Comparison of ENCODE assay signal across 19 mouse cellular contexts in the genomic region with DNA sequence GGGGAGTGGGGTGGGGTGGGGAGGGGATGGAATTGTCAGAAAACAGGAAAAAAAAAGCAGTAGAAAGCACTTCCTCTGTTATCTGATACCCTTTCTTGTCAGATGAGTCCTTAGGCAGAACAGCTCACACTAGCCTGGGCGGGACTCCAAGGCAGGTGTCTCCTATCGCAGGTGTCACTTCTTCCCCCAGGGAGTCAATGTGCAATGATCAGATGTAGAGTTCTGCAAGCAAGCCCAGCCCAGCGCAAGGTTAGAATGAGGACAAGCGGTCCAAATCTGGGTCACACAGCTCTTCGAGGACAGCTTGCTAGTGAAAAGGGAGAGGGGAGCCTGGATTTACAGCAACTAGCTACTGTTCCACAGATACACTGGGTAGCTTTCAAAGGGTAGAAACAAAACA. TPM values are rescaled to one million over a fixed set of nuclear protein-coding genes. Genes with fewer than 3 reads are reported as not detected.
DNase-seq lines count a peak whose midpoint lies in the region; ATAC-seq and TF ChIP-seq lines count a peak whose summit lies in the region.
"Had no signal": no experiment of that assay in that cellular context is flagged by ENCODE, and none has a peak within 500 bp of the region (broad histone marks: within the 10 kb centered on the region; RNA-seq: fewer than 3 reads in every experiment).

No protein-coding gene starts in this region.

- H3K9ac ChIP-seq in kidney, embryonic 14.5 days (ENCODE audit: low read depth, low read length), result no peak overlapping the region
- no peak overlapping the region for H3K9ac ChIP-seq in MEL (ENCODE audit: control insufficient read depth, low read depth, low read length, poor library complexity, severe bottlenecking)
- H3K9ac ChIP-seq in intestine, embryonic 15.5 days, result no peak overlapping the region
- H3K9ac ChIP-seq: heart, embryonic 13.5 days; liver, embryonic 15.5 days; midbrain, embryonic 12.5 days had no signal

- WGBS in kidney, embryonic 14.5 days, result 47% methylated on average over 5 of the region's 5 CpGs
- WGBS in intestine, embryonic 15.5 days, result 57% methylated on average over 5 of the region's 5 CpGs

- H3K36me3 ChIP-seq in kidney, embryonic 14.5 days (ENCODE audit: control insufficient read depth, insufficient read depth, low read length), result no peaks in the 10 kb centered on the region
- peaks cover 0 to 21% of the 10 kb centered on the region in 2 experiments; a peak in 2 of 4 replicates for H3K36me3 ChIP-seq in MEL (ENCODE audit: control insufficient read depth in 1 of 2, insufficient read depth in 2 of 2, low read length in 2 of 2)
- H3K36me3 ChIP-seq in intestine, embryonic 15.5 days, result no peaks in the 10 kb centered on the region
- H3K36me3 ChIP-seq: G1E; heart, embryonic 13.5 days; hindbrain, embryonic 10.5 days; liver, embryonic 15.5 days; midbrain, embryonic 12.5 days had no signal

- TF ChIP-seq EP300 in MEL (IDR thresholded peaks at IDR 0.05; ENCODE audit: low read depth in 1 of 2, low read length in 2 of 2), result no peak

- TF ChIP-seq RAD21 in MEL (IDR thresholded peaks at IDR 0.05; ENCODE audit: low read depth, low read length), result no peak

- peak; percentile 49; the same call in 1 of the 2 replicates for ATAC-seq in kidney, embryonic 14.5 days (ENCODE audit: low FRiP score, low TSS enrichment)
- peak; percentile 68; the same call in 1 of the 2 replicates for ATAC-seq in intestine, embryonic 15.5 days
- no peak for ATAC-seq in megakaryocyte progenitor cell, adult 5-6 weeks (replicated peaks; ENCODE audit: poor library complexity)
- ATAC-seq: inflammation-experienced regulatory T-cells, adult 6 months had no signal

- H3K79me2 ChIP-seq in MEL (ENCODE audit: control insufficient read depth, insufficient read depth, low read length, poor library complexity), result no peaks in the 10 kb centered on the region

- no peak for TF ChIP-seq POLR2A in MEL (IDR thresholded peaks at IDR 0.05; ENCODE audit: control insufficient read depth in 1 of 2, insufficient read depth in 1 of 2, low read depth in 1 of 2, low read length in 2 of 2, poor library complexity in 1 of 2)

- H3K9me3 ChIP-seq in kidney, embryonic 14.5 days (ENCODE audit: control insufficient read depth, low read length), result no peaks in the 10 kb centered on the region
- no peaks in the 10 kb centered on the region for H3K9me3 ChIP-seq in MEL (replicated peaks; ENCODE audit: insufficient read depth, low read length)
- no peaks in the 10 kb centered on the region for H3K9me3 ChIP-seq in intestine, embryonic 15.5 days
- H3K9me3 ChIP-seq: G1E; heart, embryonic 13.5 days; hindbrain, embryonic 10.5 days; liver, embryonic 15.5 days; midbrain, embryonic 12.5 days had no signal

- H3K4me3 ChIP-seq in kidney, embryonic 14.5 days (ENCODE audit: low read length), result no peak overlapping the region
- H3K4me3 ChIP-seq in MEL (ENCODE audit: control insufficient read depth in 1 of 2, insufficient read depth in 1 of 2, low read depth in 2 of 2, low read length in 2 of 2), result no peak overlapping the region
- H3K4me3 ChIP-seq in intestine, embryonic 15.5 days (replicated peaks), result no peak overlapping the region
- H3K4me3 ChIP-seq: heart, embryonic 13.5 days; hindbrain, embryonic 10.5 days; liver, embryonic 15.5 days; midbrain, embryonic 12.5 days had no signal

- DNase-seq in kidney, postnatal 10 days, result no peak
- DNase-seq in MEL (ENCODE audit: low read depth, low spot score), result no peak
- DNase-seq in cerebellum, adult 8-10 months, result peak; percentile 3
- DNase-seq in testis, postnatal 14 days (ENCODE audit: low spot score), result no peak
- DNase-seq in embryo, embryonic 10.5 days (ENCODE audit: low spot score), result no peak
- DNase-seq: adrenal gland, adult 8-10 months; gastrocnemius, postnatal 36 days; kidney, postnatal 14 days; layer of hippocampus, adult 9-11 months; right cerebral cortex, postnatal 25 days had no signal

- H3K27me3 ChIP-seq in kidney, embryonic 14.5 days (ENCODE audit: control insufficient read depth, insufficient read depth, low read length), result no peaks in the 10 kb centered on the region
- H3K27me3 ChIP-seq in MEL (ENCODE audit: control insufficient read depth in 1 of 2, insufficient read depth in 2 of 2, low read length in 2 of 2), result no peaks in the 10 kb centered on the region
- H3K27me3 ChIP-seq in intestine, embryonic 15.5 days (replicated peaks), result no peaks in the 10 kb centered on the region
- H3K27me3 ChIP-seq: heart, embryonic 13.5 days; liver, embryonic 15.5 days; midbrain, embryonic 12.5 days had no signal

- no peak for TF ChIP-seq CTCF in MEL (IDR thresholded peaks at IDR 0.05 in 2 of 3, conservative IDR thresholded peaks at IDR 0.05 in 1 of 3; ENCODE audit: control insufficient read depth in 1 of 3, insufficient read depth in 1 of 3, low read depth in 2 of 3, low read length in 3 of 3, poor library complexity in 1 of 3, severe bottlenecking in 1 of 3)

- H3K27ac ChIP-seq in kidney, embryonic 14.5 days (ENCODE audit: low read depth, low read length), result no peak overlapping the region
- H3K27ac ChIP-seq in MEL (ENCODE audit: control insufficient read depth, low read depth, low read length), result no peak overlapping the region
- no peak overlapping the region for H3K27ac ChIP-seq in intestine, embryonic 15.5 days
- H3K27ac ChIP-seq: heart, embryonic 13.5 days; hindbrain, embryonic 10.5 days; liver, embryonic 15.5 days; midbrain, embryonic 12.5 days had no signal

- no peaks in the 10 kb centered on the region for H3K4me1 ChIP-seq in kidney, embryonic 14.5 days (ENCODE audit: control insufficient read depth, insufficient read depth, low read length)
- peaks cover 3 to 20% of the 10 kb centered on the region in 2 experiments; a peak in 3 of 4 replicates for H3K4me1 ChIP-seq in MEL (ENCODE audit: control insufficient read depth in 1 of 2, insufficient read depth in 2 of 2, low read length in 2 of 2)
- H3K4me1 ChIP-seq in intestine, embryonic 15.5 days (replicated peaks), result no peaks in the 10 kb centered on the region
- H3K4me1 ChIP-seq: hindbrain, embryonic 10.5 days; midbrain, embryonic 12.5 days had no signal

- H3K4me2 ChIP-seq in kidney, embryonic 14.5 days (replicated peaks; ENCODE audit: low read depth, low read length), result no peak overlapping the region
- no peak overlapping the region for H3K4me2 ChIP-seq in intestine, embryonic 15.5 days (replicated peaks)
- H3K4me2 ChIP-seq: heart, embryonic 13.5 days; liver, embryonic 15.5 days; midbrain, embryonic 12.5 days had no signal

TF ChIP-seq in MEL, 35 proteins besides CTCF, POLR2A, EP300 and RAD21:
- no peak for TF ChIP-seq MXI1 (IDR thresholded peaks at IDR 0.05; ENCODE audit: low read depth, low read length)
- no peak for TF ChIP-seq ETS1 (IDR thresholded peaks at IDR 0.05; ENCODE audit: low read depth, low read length)
- TF ChIP-seq E2F4 (IDR thresholded peaks at IDR 0.05; ENCODE audit: borderline replicate concordance, low read depth, low read length), result no peak
- TF ChIP-seq SIN3A (IDR thresholded peaks at IDR 0.05; ENCODE audit: low read length), result no peak
- no peak for TF ChIP-seq CHD1 (IDR thresholded peaks at IDR 0.05; ENCODE audit: low read depth, low read length)
- 0 out of 2 replicates have a peak, but pooled peaks have one; percentile 22 for TF ChIP-seq ZNF384 (IDR thresholded peaks at IDR 0.05; ENCODE audit: low read depth, low read length)

RNA-seq across cellular contexts. Expression of gene Fam241a, which starts 26.0 kb away (rescaled TPM):
- 5.8 and 6.7 TPM in 2 replicates for polyA plus RNA-seq in kidney, embryonic 14.5 days (2014; fragmentation: Nextera tagmentation; extraction: Ambion mirVana)
- 22.2 and 30.2 TPM in 2 replicates for total RNA-seq in MEL (2012; rRNA removed)
- 10 to 100 TPM in 1 of 2 experiments, not detected in 1; 32.0 TPM for polyA plus RNA-seq in MEL (2012; ENCODE audit: insufficient read depth in 1 of 2, insufficient read length in 2 of 2, low read depth in 1 of 2, low replicate concordance in 2 of 2, missing spikeins in 1 of 2)
- 12.3 and 13.4 TPM in 2 replicates for polyA plus RNA-seq in intestine, embryonic 15.5 days (2015; fragmentation: Nextera tagmentation; extraction: Ambion mirVana)
- 34.4 and 38.7 TPM in 2 replicates for total RNA-seq in megakaryocyte progenitor cell, adult 5-6 weeks (2015)
- 21.0 and 27.7 TPM in 2 replicates for total RNA-seq in megakaryocyte progenitor cell, adult 5-6 weeks (2017)
